Mouse (Mus musculus): ENCODE data around the gene S100pbp.

- TF ChIP-seq CTCF (IDR thresholded peaks at IDR 0.05; ENCODE audit: borderline replicate concordance, extremely low read depth, insufficient read depth, insufficient read length) (no peak), POLR2A (IDR thresholded peaks at IDR 0.05; ENCODE audit: borderline replicate concordance, extremely low read depth, insufficient read depth, insufficient read length, poor library complexity, severe bottlenecking) (no peak)
Observed at GRCm38 (mm10) chr4:129151276-129151811, 38.2 kb downstream of the S100pbp start.

All from brain, embryonic 14.5 days (tissue).